In genomic region chr9:64282404-64282987, GRCm38 (mm10) we compare ENCODE assay signal across 8 mouse cellular contexts. TPM values are rescaled to one million over a fixed set of nuclear protein-coding genes. Genes with fewer than 3 reads are reported as not detected.
DNase-seq lines count a peak whose midpoint lies in the region; ATAC-seq and TF ChIP-seq lines count a peak whose summit lies in the region.

No protein-coding gene starts in this region.

- no peaks in the 10 kb centered on the region for H3K36me3 ChIP-seq in kidney, embryonic 16.5 days (ENCODE audit: insufficient read depth, low read length)
- H3K36me3 ChIP-seq in intestine, embryonic 15.5 days: no peaks in the 10 kb centered on the region
- H3K36me3 ChIP-seq in myocyte (ENCODE audit: control insufficient read depth, insufficient read depth): no peaks in the 10 kb centered on the region

- no peaks in the 10 kb centered on the region for H3K27me3 ChIP-seq in kidney, embryonic 16.5 days (ENCODE audit: insufficient read depth, low read length)
- no peaks in the 10 kb centered on the region for H3K27me3 ChIP-seq in intestine, embryonic 15.5 days (replicated peaks)
- H3K27me3 ChIP-seq in myocyte (ENCODE audit: control insufficient read depth, insufficient read depth, insufficient read length): no peaks in the 10 kb centered on the region

- ATAC-seq in kidney, embryonic 16.5 days (ENCODE audit: low FRiP score, low TSS enrichment): no peak
- ATAC-seq in intestine, embryonic 15.5 days: no peak

- 45% methylated on average over 5 of the region's 5 CpGs for WGBS in kidney, embryonic 16.5 days
- WGBS in intestine, embryonic 15.5 days: 48% methylated on average over 5 of the region's 5 CpGs

- H3ac ChIP-seq in myocyte (ENCODE audit: control insufficient read depth, insufficient read length): peak overlapping the region; percentile 99

- no peak for DNase-seq in kidney, adult 11 months
- DNase-seq in c-Kit-positive CD71-positive TER-119-positive erythroid progenitor cells, embryonic 14.5 days (ENCODE audit: low spot score): peak; percentile 40
- no peak for DNase-seq in frontal cortex, postnatal 25 days (ENCODE audit: low spot score in 2 of 2)
- no peak for DNase-seq in cerebellum, adult 9-11 months
- no peak for DNase-seq in kidney, adult 18-20 months

- peaks cover 9% of the 10 kb centered on the region for H3K4me1 ChIP-seq in kidney, embryonic 16.5 days (ENCODE audit: insufficient read depth, low read length)
- 0 out of 2 replicates have a peak, but pooled peaks cover 5% of the 10 kb centered on the region for H3K4me1 ChIP-seq in intestine, embryonic 15.5 days (replicated peaks)

- peak overlapping the region; percentile 88 for H3K4me3 ChIP-seq in kidney, embryonic 16.5 days (ENCODE audit: low read length)
- peak overlapping the region; percentile 84 for H3K4me3 ChIP-seq in intestine, embryonic 15.5 days (replicated peaks)
- H3K4me3 ChIP-seq in myocyte: peak overlapping the region; percentile 56

- no peak overlapping the region for H3K27ac ChIP-seq in kidney, embryonic 16.5 days (ENCODE audit: low read length)
- no peak overlapping the region for H3K27ac ChIP-seq in intestine, embryonic 15.5 days

- TF ChIP-seq POLR2A in myocyte (IDR thresholded peaks at IDR 0.05; ENCODE audit: insufficient read length, low read depth): no peak

- H3K4me2 ChIP-seq in kidney, embryonic 16.5 days (replicated peaks; ENCODE audit: low read depth, low read length): peak overlapping the region; percentile 79
- H3K4me2 ChIP-seq in intestine, embryonic 15.5 days (replicated peaks): peak overlapping the region; percentile 65
- peak overlapping the region; percentile 94 for H3K4me2 ChIP-seq in myocyte (ENCODE audit: low read depth)

- peak overlapping the region; percentile 98 for H3K9ac ChIP-seq in kidney, embryonic 16.5 days (replicated peaks; ENCODE audit: low read length)
- H3K9ac ChIP-seq in intestine, embryonic 15.5 days: peak overlapping the region; percentile 97

- no peaks in the 10 kb centered on the region for H3K9me3 ChIP-seq in kidney, embryonic 16.5 days (ENCODE audit: low read length)
- H3K9me3 ChIP-seq in intestine, embryonic 15.5 days: no peaks in the 10 kb centered on the region

- peaks cover 39% of the 10 kb centered on the region for H3K79me2 ChIP-seq in myocyte (ENCODE audit: control insufficient read depth, insufficient read depth)

TF ChIP-seq in myocyte, 11 proteins besides CTCF, POLR2A, EP300 and RAD21:
- TF ChIP-seq TCF3 (IDR thresholded peaks at IDR 0.05; ENCODE audit: insufficient read length, low read depth) (no peak), USF1 (IDR thresholded peaks at IDR 0.05; ENCODE audit: low read depth) (no peak), POLR2AphosphoS2 (IDR thresholded peaks at IDR 0.05; ENCODE audit: insufficient read length, low read depth) (no peak), CEBPB (IDR thresholded peaks at IDR 0.05; ENCODE audit: insufficient read depth, poor library complexity, severe bottlenecking) (no peak), MYOG (IDR thresholded peaks at IDR 0.05; ENCODE audit: control insufficient read depth in 1 of 3, insufficient read depth in 1 of 3, insufficient read length in 2 of 3, low read depth in 2 of 3) (no peak), SRF (IDR thresholded peaks at IDR 0.05; ENCODE audit: control insufficient read depth, insufficient read length, low read depth) (no peak), MYOD1 (IDR thresholded peaks at IDR 0.05; ENCODE audit: control insufficient read depth in 1 of 3, insufficient read length in 2 of 3, low read depth in 2 of 3) (no peak), REST (IDR thresholded peaks at IDR 0.05; ENCODE audit: insufficient read depth, insufficient read length) (no peak), E2F4 (IDR thresholded peaks at IDR 0.05; ENCODE audit: insufficient read depth) (no peak), MAX (IDR thresholded peaks at IDR 0.05; ENCODE audit: low read depth) (no peak), TCF12 (IDR thresholded peaks at IDR 0.05; ENCODE audit: insufficient read depth, poor library complexity, severe bottlenecking) (no peak)
TF ChIP-seq in myocyte: peak in this region for 0.

RNA-seq across cellular contexts. Expression of gene Tipin, which starts 1.1 kb away (rescaled TPM):
- 201 and 208 TPM in 2 replicates for polyA plus RNA-seq in kidney, embryonic 16.5 days (2015; fragmentation: Nextera tagmentation; extraction: Ambion mirVana)
- polyA plus RNA-seq in intestine, embryonic 15.5 days (2015; fragmentation: Nextera tagmentation; extraction: Ambion mirVana): 171 and 190 TPM in 2 replicates
- 33.1 TPM for polyA plus RNA-seq in myocyte (2012; fragmentation: generic; extraction: Trizol)

RNA-seq across cellular contexts. Expression of gene Map2k1, which starts 29.1 kb away (rescaled TPM):
- polyA plus RNA-seq in kidney, embryonic 16.5 days (2015; fragmentation: Nextera tagmentation; extraction: Ambion mirVana): 89.0 and 92.2 TPM in 2 replicates
- polyA plus RNA-seq in intestine, embryonic 15.5 days (2015; fragmentation: Nextera tagmentation; extraction: Ambion mirVana): 97.9 and 102 TPM in 2 replicates
- polyA plus RNA-seq in myocyte (2012; fragmentation: generic; extraction: Trizol): 67.3 TPM

RNA-seq across cellular contexts. Expression of gene Uchl4, which starts 47.5 kb away (rescaled TPM):
- 2.4 and 4.5 TPM in 2 replicates for polyA plus RNA-seq in kidney, embryonic 16.5 days (2015; fragmentation: Nextera tagmentation; extraction: Ambion mirVana)
- polyA plus RNA-seq in intestine, embryonic 15.5 days (2015; fragmentation: Nextera tagmentation; extraction: Ambion mirVana): 2.2 and 3.3 TPM in 2 replicates
- polyA plus RNA-seq in myocyte (2012; fragmentation: generic; extraction: Trizol): 0.34 TPM

RNA-seq across cellular contexts. Expression of gene Dis3l, which starts 58.6 kb away (rescaled TPM):
- 23.9 and 25.9 TPM in 2 replicates for polyA plus RNA-seq in kidney, embryonic 16.5 days (2015; fragmentation: Nextera tagmentation; extraction: Ambion mirVana)
- polyA plus RNA-seq in intestine, embryonic 15.5 days (2015; fragmentation: Nextera tagmentation; extraction: Ambion mirVana): 19.3 and 19.8 TPM in 2 replicates
- 13.0 TPM for polyA plus RNA-seq in myocyte (2012; fragmentation: generic; extraction: Trizol)
